Comparison of ENCODE assay signal across 8 mouse cellular contexts in the genomic region with DNA sequence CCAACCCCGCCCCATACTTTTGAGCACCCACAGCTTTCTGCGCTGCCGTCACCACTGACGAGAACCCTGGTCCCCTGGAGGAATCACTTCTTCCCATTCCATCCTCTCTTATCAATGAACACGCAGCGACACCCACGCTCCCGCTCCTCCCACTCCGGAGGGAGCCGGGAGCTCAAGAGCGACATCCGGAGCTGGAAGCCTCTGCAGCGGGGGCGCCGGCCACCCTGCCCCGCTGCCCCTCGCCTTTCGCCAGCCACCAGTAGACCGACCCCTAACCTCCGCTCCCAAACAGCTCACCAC. TPM values are rescaled to one million over a fixed set of nuclear protein-coding genes. Genes with fewer than 3 reads are reported as not detected.
DNase-seq lines count a peak whose midpoint lies in the region; ATAC-seq and TF ChIP-seq lines count a peak whose summit lies in the region.

No protein-coding gene starts in this region.

- intact Hi-C loops in heart, postnatal 25 days (cut with DNase I): loop anchor here (2.0 to 5.0 kb wide), 2 partner anchors 20 to 34 kb away; no protein-coding TSS in a partner anchor

- peak overlapping the region; percentile 86 for H3K4me3 ChIP-seq in heart, embryonic 10.5 days
- H3K4me3 ChIP-seq in ES-E14 (ENCODE audit: insufficient read depth in 1 of 2, low read depth in 1 of 2, low read length in 2 of 2, poor library complexity in 1 of 2, severe bottlenecking in 1 of 2) (peak overlapping the region; percentile 68 to 69), macrophage (ENCODE audit: inconsistent target) (peak overlapping the region; percentile 54)
- H3K4me3 ChIP-seq in embryonic fibroblast, embryonic 13.5 days (ENCODE audit: insufficient read depth, low read length): peak overlapping the region; percentile 57
- H3K4me3 ChIP-seq in intestine, embryonic 16.5 days (ENCODE audit: low read length): peak overlapping the region; percentile 85

- TF ChIP-seq POLR2A in embryonic fibroblast, embryonic 13.5 days (IDR thresholded peaks at IDR 0.05; ENCODE audit: low read depth, low read length): no peak

- peaks cover 25% of the 10 kb centered on the region for H3K27me3 ChIP-seq in heart, embryonic 10.5 days (ENCODE audit: insufficient read depth, poor library complexity, severe bottlenecking)
- H3K27me3 ChIP-seq in intestine, embryonic 16.5 days (replicated peaks; ENCODE audit: control insufficient read depth, insufficient read depth, low read length): peaks cover 14% of the 10 kb centered on the region; the same call in 1 of the 2 replicates

- in situ Hi-C loops in ES-E14 (cut with MboI; ENCODE audit: low sequenced_read_pairs in 2 of 2, unreplicated experiment in 2 of 2): no loop called here

- H3K9me3 ChIP-seq in heart, embryonic 10.5 days: no peaks in the 10 kb centered on the region
- no peaks in the 10 kb centered on the region for H3K9me3 ChIP-seq in ES-E14 (ENCODE audit: control insufficient read depth, insufficient read depth, low read depth, low read length)
- H3K9me3 ChIP-seq in intestine, embryonic 16.5 days (ENCODE audit: control insufficient read depth, low read length): no peaks in the 10 kb centered on the region

- no peak for TF ChIP-seq CTCF in embryonic fibroblast, embryonic 13.5 days (IDR thresholded peaks at IDR 0.05; ENCODE audit: borderline replicate concordance, insufficient read depth, low read length)

- peaks cover 51% of the 10 kb centered on the region for H3K79me2 ChIP-seq in macrophage (ENCODE audit: inconsistent target)

- H3K27ac ChIP-seq in heart, embryonic 10.5 days: peak overlapping the region; percentile 94
- H3K27ac ChIP-seq in ES-E14 (ENCODE audit: insufficient read depth, low read depth, low read length, poor library complexity, severe bottlenecking) (no peak overlapping the region), macrophage (peak overlapping the region; percentile 43)
- H3K27ac ChIP-seq in embryonic fibroblast, embryonic 13.5 days (ENCODE audit: insufficient read depth, low read length): no peak overlapping the region
- H3K27ac ChIP-seq in intestine, embryonic 16.5 days (ENCODE audit: low read length): no peak overlapping the region

- H3K9ac ChIP-seq in ES-E14 (ENCODE audit: insufficient read depth, low read depth, low read length, poor library complexity, severe bottlenecking): no peak overlapping the region
- H3K9ac ChIP-seq in intestine, embryonic 16.5 days (ENCODE audit: low read depth, low read length): peak overlapping the region; percentile 76

- no peak for DNase-seq in heart, embryonic 10.5 days (ENCODE audit: low spot score)
- no peak for DNase-seq in heart, postnatal 25 days (ENCODE audit: low spot score)
- peak; percentile 8 for DNase-seq in ES-E14 (ENCODE audit: low read depth, low spot score)
- DNase-seq in gastrocnemius, postnatal 4 days (ENCODE audit: low spot score in 2 of 2): no peak
- DNase-seq in gastrocnemius, postnatal 10 days: no peak

- under 1% methylated on average over 20 of the region's 20 CpGs for WGBS in heart, embryonic 10.5 days
- 1% methylated on average over 20 of the region's 20 CpGs for WGBS in intestine, embryonic 16.5 days
- 4% methylated on average over 20 of the region's 20 CpGs for WGBS in macrophage (ENCODE audit: missing documents)

- no peaks in the 10 kb centered on the region for H3K36me3 ChIP-seq in heart, embryonic 10.5 days
- H3K36me3 ChIP-seq in ES-E14 (ENCODE audit: control insufficient read depth, insufficient read depth, low read length, poor library complexity, severe bottlenecking): no peaks in the 10 kb centered on the region
- H3K36me3 ChIP-seq in intestine, embryonic 16.5 days (ENCODE audit: control insufficient read depth, insufficient read depth, low read length): no peaks in the 10 kb centered on the region
- no peaks in the 10 kb centered on the region for H3K36me3 ChIP-seq in macrophage (ENCODE audit: inconsistent target)

- H3K4me1 ChIP-seq in heart, embryonic 10.5 days: peaks cover 42% of the 10 kb centered on the region
- no peaks in the 10 kb centered on the region; a peak in 1 of 4 replicates for H3K4me1 ChIP-seq in ES-E14 (ENCODE audit: control insufficient read depth in 2 of 2, insufficient read depth in 2 of 2, low read length in 2 of 2, poor library complexity in 1 of 2)
- no peaks in the 10 kb centered on the region for H3K4me1 ChIP-seq in embryonic fibroblast, embryonic 13.5 days (ENCODE audit: control insufficient read depth, insufficient read depth, low read length)
- peaks cover 19% of the 10 kb centered on the region for H3K4me1 ChIP-seq in intestine, embryonic 16.5 days (ENCODE audit: control insufficient read depth, insufficient read depth, low read length)

- ATAC-seq in intestine, embryonic 16.5 days: no peak

- H3K4me2 ChIP-seq in intestine, embryonic 16.5 days (ENCODE audit: low read depth, low read length): peak overlapping the region; percentile 93

TF ChIP-seq in ES-E14, 5 proteins besides CTCF, POLR2A, EP300 and RAD21:
- TF ChIP-seq CHD2 (IDR thresholded peaks at IDR 0.05; ENCODE audit: low read depth, low read length) (no peak), ZC3H11A (IDR thresholded peaks at IDR 0.05; ENCODE audit: borderline replicate concordance, low read depth, low read length) (no peak), HCFC1 (IDR thresholded peaks at IDR 0.05; ENCODE audit: borderline replicate concordance, insufficient read depth, low read length) (no peak), MAFK (IDR thresholded peaks at IDR 0.05; ENCODE audit: insufficient read depth, low read depth, low read length) (no peak), ZNF384 (IDR thresholded peaks at IDR 0.05; ENCODE audit: low read depth, low read length) (no peak)

RNA-seq across cellular contexts. Expression of gene Ubash3b, which starts 4.8 kb away (rescaled TPM):
- polyA plus RNA-seq in heart, embryonic 10.5 days (2016; fragmentation: Nextera tagmentation; extraction: Ambion mirVana): 13.3 and 13.8 TPM in 2 replicates
- total RNA-seq in heart, postnatal 25 days (2021): 1 to 10 TPM in 1 of 2 experiments, under 1 TPM in 1; 0.99 to 1.5 TPM
- total RNA-seq in ES-E14 (2012; rRNA removed): 1.0 and 2.8 TPM in 2 replicates
- polyA plus RNA-seq in embryonic fibroblast, embryonic 13.5 days (2011; ENCODE audit: insufficient read length, low read depth, missing spikeins): 4.2 and 5.1 TPM in 2 replicates
- 3.4 TPM in 2 replicates for polyA plus RNA-seq in intestine, embryonic 16.5 days (2015; fragmentation: Nextera tagmentation; extraction: Ambion mirVana)
- total RNA-seq in macrophage (2018; cell fraction: chromatin; rRNA removed): 10 to 100 TPM; 11.3 to 61.6 (median 22.4) TPM
- 10 to 100 TPM; 10.5 to 20.6 (median 14.8) TPM for total RNA-seq in macrophage (2018; cell fraction: cytosol; rRNA removed)
- total RNA-seq in macrophage (2018; cell fraction: nucleus; rRNA removed): 10 to 100 TPM; 11.8 to 66.8 (median 19.8) TPM
- polyA plus RNA-seq in macrophage (2018): 7.7 to 26.7 TPM (median 10.3 TPM) in 3 replicates
- 1 to 10 TPM; 5.3 to 5.6 TPM for total RNA-seq in gastrocnemius, postnatal 4 days (2021)
- total RNA-seq in gastrocnemius, postnatal 10 days (2021): 1 to 10 TPM; 2.2 to 3.3 TPM

Comparison
In these comparisons a context has a peak if more than half of its experiments do, and no peak if none do; other contexts are left out.
1. H3K27ac ChIP-seq: peak in heart, embryonic 10.5 days (single experiment) and macrophage (single experiment); none in ES-E14 (single experiment), embryonic fibroblast, embryonic 13.5 days (single experiment) and intestine, embryonic 16.5 days (single experiment).
2. Peak in every context shown above with its lines, with median percentiles within 50 percentile points of each other: H3K4me3 ChIP-seq.